Mouse (Mus musculus): ENCODE measurements around the gene Tmed11.
"Not testable (repeated sequence)": the region's sequence is repeated elsewhere in the genome, so short reads cannot be mapped to it uniquely, and the experiment has no call there.

Gene Tmed11

DNA sequence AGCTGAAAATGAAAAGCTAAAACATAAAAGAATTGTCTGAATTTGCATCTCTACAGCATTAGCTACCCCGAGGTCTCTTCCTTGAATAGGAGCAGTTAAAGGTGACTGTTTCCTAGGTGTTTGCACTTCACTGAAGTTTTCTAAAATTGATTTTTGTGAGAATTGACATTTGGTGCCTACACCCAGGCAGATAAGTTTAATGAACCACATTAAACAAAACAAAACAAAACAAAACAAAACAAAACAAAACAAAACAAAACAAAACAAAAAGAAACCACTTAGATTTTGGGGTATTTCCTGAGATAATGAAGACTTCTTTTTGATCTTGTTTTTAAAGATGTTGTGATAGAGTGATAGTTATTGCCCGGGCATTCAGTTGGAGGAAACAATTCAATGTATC is at the start of gene Tmed11:
Gene Tmed11 (minus strand): TSS at position 101 of the 400 bp plus-strand sequence.
- DNase-seq (ENCODE audit: low spot score): not testable (repeated sequence)

DNA sequence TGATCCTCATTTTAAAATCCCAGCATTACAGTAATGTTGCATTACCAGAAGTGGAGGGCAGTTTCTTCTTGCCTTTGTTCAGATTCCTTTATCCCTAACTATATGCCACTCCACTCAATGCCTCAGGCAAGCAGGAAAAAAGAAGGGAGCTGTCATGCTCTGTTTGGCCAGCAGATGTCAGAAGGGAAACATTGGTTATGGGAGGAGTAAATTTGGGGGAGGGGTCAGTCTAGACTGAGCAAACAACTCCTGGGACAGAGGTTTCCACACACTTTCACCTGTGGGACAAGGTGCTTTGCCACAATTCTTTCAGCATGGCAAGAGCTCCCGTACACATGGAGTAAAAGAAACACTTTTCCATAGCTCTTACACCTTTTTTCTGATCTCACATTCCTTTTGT is 41.0 kb upstream of the Tmed11 start:
- no peak for DNase-seq (ENCODE audit: low spot score)

DNA sequence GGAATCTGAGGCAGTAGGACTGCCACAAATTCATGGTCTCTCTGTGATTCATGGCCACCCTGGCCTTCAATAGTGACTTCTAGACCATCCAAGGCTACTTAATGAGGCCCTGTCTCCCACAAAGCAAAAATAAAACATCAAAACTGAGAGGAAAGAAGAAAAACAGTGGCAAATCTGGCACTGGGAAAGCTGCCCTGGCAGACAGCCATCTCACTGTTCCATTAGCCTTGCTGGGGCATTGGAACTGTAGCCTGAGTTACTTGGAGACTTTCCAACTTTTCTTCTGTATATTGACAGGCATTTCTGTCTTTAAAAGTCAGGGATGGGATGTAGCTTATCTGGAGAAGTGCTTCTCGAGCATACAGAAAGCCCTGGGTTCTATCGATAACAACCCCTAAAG is 28.1 kb upstream of the Tmed11 start:
- DNase-seq (ENCODE audit: low spot score): no peak

DNA sequence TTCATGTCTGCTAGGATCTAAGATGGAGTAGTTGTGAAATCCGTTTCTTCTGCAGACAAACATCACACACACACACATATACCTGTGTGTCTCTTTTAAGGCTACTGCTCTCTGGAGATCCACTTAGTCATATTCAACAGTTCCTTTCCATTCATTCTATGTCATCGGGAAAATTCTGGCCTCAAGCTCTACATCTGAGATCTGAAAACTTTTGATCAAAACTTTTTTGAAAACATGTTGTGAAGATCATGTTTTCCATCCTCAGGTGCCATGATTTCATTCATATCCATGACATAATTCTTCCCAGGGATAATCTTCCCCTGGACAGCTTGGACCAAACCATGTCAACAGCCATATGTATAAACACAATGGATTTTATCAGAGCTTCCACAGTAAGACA is 13.6 kb upstream of the Tmed11 start, which contains the start of gene Vmn2r8:
Gene Vmn2r8 (minus strand): TSS at position 101 of the 400 bp plus-strand sequence.
- not testable (repeated sequence) for DNase-seq (ENCODE audit: low spot score)

DNA sequence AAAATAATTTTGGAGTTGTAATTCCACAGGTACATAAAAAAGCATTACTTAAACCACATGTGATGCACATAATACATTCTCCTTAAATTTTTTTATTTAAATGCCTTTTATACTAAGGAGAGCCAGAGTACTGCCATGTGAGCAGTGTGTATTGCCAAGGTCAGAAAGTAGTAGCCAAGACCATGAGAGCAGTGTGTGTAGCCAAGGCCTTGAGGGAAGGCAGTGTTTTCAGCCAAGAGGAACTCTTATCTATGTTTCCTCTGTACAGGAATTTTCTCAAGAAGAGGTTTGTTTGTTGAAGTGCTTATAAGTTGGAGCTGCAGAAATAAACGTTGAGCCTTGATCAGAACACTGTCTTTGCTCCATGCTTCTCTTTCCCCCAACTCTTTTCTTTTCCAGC is 8.5 kb upstream of the Tmed11 start:
- DNase-seq (ENCODE audit: low spot score): no peak

DNA sequence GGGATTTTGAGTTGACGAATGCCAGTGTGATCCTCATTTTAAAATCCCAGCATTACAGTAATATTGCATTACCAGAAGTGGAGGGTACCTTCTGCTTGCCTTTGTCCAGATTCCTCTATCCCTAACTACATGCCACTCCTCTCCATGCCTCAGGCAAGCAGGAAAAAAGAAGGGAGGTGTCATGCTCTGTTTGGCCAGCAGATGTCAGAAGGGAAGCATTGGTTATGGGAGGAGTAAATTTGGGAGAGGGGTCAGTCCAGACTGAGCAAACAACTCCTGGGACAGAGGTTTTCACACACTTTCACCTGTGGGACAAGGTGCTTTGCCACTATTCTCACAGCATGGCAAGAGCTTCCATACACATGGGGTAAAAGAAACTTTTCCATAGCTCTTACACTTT is 4.8 kb downstream of the Tmed11 start:
- DNase-seq (ENCODE audit: low spot score): not testable (repeated sequence)

DNA sequence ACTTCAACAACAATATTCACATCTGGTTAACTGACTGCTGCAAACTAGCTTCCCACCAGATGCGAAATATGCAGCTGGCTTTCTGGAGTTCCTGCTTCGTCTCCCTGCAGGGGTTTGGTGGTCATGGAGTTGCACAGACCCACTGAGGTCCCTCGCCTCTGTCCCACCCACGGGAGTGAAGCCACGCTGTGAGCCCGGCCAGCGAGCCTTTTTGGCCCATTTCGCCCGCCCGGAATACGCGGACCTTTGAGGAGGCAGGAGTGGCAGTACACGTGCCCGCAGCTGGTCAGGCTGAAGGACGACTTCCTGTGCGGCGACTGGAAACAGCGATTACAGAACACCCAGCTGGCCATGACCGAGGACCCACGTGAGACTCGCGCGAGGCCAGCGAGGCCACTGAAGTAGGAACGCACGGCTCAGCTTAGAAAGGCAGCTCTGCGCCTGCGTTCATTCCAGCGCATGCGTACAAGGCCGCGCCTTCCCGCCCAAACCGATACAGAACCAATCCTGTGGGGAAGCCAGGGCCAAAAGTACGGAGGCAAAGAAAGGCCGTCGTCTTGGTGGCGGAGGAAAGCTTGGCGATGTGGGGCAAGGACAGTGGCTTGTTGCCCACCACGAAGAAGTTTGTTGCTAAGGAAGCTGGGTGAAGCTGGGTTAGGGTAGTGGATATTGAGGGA is 20.4 kb downstream of the Tmed11 start, which contains the start of gene Rnf212:
Gene Rnf212 (minus strand): TSS at position 353 of the 677 bp plus-strand sequence.
- DNase-seq (ENCODE audit: low spot score): no peak

DNA sequence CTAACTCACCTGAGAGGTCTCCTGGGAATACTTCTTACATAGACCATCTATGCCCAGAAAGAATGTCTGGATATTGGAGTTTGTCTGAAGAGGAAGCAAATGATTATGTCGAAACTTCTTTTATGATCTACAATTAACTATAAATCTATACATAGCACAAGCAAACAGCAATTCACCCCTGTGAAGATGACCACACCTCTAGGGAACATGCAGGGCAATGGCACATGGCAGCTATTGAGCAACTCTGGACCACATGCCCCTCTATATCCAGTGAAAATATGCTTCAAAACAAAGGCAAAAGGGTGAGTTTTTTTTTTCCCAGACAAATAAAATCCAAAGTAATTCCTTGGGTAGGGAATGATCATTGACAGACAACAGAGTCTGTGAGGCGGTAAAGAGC is 35.2 kb downstream of the Tmed11 start:
- no peak for DNase-seq (ENCODE audit: low spot score)

DNA sequence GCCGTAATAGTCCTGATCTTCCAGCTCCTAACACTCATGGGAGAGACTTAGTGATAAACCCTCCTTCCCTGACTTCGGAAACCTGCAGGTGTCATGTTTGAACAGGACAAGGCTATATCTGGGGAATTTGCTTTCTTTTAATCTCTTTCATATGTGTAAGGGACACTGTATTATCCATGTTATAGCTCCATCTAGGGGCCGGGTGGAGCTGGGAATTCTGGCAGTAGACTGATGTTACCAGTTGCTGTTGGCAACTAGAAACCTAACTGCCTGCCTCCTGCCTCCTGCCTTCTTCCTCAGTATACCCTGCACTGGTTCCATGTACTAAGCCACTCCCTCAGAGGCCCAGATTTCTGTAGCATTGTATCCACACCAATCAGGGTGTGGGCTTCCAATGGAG is 36.8 kb downstream of the Tmed11 start:
- DNase-seq (ENCODE audit: low spot score): peak; percentile 17

DNA sequence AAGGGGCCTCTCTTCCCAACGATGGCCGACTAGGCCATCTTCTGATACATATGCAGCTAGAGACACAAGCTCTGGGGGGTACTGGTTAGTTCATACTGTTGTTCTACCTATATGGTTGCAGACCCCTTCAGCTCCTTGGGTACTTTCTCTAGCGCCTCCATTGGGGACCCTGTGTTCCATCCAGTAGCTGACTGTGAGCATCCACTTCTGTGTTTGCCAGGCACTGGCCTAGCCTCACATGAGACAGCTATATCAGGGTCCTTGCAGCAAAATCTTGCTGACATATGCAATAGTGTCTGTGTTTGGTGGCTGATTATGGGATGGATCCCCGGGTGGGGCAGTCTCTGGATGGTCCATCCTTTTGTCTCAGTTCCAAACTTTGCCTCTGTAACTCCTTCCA is 43.9 kb downstream of the Tmed11 start:
- not testable (repeated sequence) for DNase-seq (ENCODE audit: low spot score)

DNA sequence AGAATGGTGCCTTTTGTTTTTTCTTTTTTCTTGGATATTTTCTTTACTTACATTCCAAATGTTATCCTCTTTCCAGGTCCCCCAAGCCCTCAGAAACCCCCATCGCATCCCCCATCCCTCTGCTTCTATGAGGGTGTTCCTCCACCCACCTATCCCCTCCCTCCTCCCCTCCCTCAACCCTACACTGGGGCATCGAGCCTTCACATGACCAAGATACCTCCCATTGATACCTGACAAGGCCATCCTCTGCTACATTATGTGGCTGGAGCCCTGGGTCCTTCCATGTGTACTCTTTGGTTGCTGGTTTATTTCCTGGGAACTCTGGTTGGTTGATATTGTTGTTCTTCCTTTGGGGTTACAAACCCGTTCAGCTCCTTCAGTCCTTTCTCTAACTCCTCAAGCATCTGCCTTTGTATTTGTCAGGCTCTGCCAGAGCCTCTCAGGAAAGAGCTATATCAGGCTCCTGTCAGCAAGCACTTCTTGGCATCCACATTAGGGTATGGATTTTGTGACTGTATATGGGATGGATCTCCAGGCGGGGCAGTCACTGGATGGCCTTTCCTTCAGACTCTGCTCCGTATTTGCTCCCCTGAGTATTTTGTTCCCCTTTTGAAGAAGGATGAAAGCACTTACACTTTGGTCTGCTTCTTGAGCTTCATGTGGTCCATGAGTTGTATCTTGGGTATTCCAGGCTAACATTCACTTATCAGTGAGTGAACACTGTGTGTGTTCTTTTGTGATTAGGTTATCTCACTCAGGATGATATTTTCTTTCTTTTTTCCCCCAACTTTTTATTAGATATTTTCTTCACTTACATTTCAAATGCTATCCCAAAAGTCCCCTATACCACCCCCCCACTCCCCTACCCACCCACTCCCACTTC is 44.6 kb downstream of the Tmed11 start:
- DNase-seq (ENCODE audit: low spot score): no peak

DNA sequence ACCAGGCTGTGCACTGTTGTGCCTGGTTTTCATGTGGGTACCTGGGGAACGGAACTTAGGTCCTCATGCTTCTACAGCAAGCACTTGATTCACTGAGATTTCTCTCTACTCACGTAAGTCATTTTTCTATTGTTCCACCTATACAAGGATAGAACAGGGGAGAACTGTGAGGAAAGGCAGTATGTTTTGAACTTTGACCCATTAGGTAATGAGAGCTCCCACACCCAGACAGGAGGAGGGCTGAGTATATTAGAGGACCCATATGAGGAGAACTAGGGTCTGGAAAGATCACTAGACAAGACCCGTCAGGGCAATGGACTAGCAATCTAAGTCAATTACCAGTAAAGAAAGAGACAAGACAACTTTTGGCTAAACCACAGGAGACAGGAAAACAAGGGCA is 50.5 kb downstream of the Tmed11 start:
- no peak for DNase-seq (ENCODE audit: low spot score)

DNA sequence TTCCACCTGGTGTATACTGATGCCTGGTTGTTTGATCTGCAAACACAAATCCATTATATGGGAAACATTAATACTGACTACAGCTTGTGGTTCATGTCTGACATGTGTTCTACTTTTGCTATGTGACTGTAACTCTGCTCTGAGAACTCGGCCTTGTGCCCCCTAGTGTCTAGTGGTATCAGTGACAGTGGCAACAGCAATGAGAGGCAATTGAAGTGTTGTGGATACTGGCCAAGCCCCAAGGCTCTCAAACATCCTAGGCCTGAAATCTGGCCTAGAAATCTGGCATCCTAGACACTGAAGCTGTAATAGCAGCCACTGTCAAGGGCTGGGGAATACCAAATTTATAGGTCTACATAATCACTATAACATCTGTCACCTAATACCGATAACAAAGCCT is 51.3 kb downstream of the Tmed11 start:
- no peak for DNase-seq (ENCODE audit: low spot score)

DNA sequence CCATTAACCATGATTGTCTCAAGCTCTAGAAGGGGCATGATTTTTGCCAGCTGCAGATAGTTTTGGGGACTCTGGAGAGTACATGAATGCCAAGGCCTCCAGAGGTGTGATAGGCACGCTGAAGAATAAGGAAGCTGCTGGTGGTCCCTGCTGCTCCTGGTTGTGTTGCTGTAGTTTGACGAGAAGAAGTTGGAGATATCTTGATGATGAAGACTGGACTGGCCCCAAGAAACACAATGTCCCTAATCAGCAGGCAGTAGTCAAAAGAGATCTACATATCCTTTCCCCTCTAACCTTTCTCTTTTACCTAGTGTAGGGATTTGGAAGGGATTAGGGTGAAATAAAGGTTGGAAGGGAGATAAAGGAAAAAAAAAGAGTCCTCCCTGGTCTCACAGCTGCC is 52.6 kb downstream of the Tmed11 start:
- no peak for DNase-seq (ENCODE audit: low spot score)

DNA sequence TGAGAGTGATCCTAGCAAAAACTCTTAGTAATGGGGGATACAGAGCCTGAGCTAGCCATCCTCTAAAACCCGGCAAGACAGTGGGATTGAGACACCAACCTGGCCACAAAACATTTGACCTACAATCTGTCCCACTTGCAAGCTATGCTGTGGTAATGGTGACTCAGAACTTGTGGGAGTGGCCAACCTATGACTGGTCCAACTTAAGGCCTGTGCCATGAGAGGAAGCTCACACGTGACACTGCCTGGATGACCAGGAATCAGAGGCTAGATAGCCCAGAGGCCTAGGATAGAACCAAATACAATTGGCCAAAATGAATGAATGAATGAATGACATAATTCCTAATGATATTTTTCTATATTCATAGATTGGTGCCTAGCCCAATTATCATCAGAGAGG is 53.3 kb downstream of the Tmed11 start:
- DNase-seq (ENCODE audit: low spot score): no peak

DNA sequence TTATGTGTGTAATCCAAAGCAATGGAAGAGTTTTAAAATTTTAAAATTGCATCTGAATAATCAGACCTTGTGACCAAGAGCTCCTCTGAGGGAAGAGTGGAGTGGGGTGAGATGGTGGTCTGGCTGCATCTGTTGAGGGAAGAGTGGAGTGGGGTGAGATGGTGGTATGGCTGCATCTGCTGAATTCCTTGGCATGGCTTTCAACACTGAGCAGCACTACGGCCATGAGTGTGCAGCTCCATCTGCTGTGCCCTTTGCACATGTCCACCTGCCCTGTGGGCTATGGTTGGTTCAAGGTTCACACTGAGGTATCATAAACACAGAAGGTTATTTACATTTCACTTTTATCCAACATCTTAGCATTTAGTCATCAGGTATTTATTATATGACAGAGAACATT is 67.7 kb downstream of the Tmed11 start:
- no peak for DNase-seq (ENCODE audit: low spot score)
